Mouse (Mus musculus): ENCODE data around the gene Kmt2c. TPM values are rescaled to one million over a fixed set of nuclear protein-coding genes. Genes with fewer than 3 reads are reported as not detected.

Kmt2c gene
- total and polyA plus RNA-seq, 3 experiments: 6.7 to 14.6 (median 12.7) TPM

GRCm38 (mm10) chr5:25499423-25500398, 1.1 kb upstream of the Kmt2c start:
- Histone ChIP-seq H3K36me3 (replicated peaks in 1 of 2; ENCODE audit: control insufficient read depth in 1 of 2, insufficient read depth in 1 of 2, low read length in 1 of 2) (no peaks in the 10 kb centered on the region), H3K79me2 (replicated peaks; ENCODE audit: control insufficient read depth, extremely low read depth, insufficient read depth, poor library complexity, severe bottlenecking) (peaks cover 15% of the 10 kb centered on the region), H3K27me3 (replicated peaks) (no peaks in the 10 kb centered on the region), H3K4me2 (ENCODE audit: insufficient read depth, low read depth, poor library complexity, severe bottlenecking) (peak overlapping the region; percentile 72; the same call in 1 of the 2 replicates), H3K27ac (ENCODE audit: insufficient read depth, low read depth) (peak overlapping the region; percentile 95), H3K4me1 (ENCODE audit: control insufficient read depth in 1 of 2, insufficient read depth in 2 of 2) (peaks cover 0 to 9% of the 10 kb centered on the region in 2 experiments; a peak in 1 of 4 replicates), H3K9me3 (replicated peaks; ENCODE audit: low read length) (no peaks in the 10 kb centered on the region), H3K4me3 (replicated peaks in 1 of 3; ENCODE audit: low read depth in 2 of 3, low read length in 2 of 3, poor library complexity in 1 of 3) (peak overlapping the region; percentile 77 to 87 (median 81)), H3K9ac (ENCODE audit: insufficient read depth, low read depth) (peak overlapping the region; percentile 57)
- in situ Hi-C loops (cut with MboI; ENCODE audit: low pct_ligation_motif_present, low pct_unique_long_range_greater_than_20kb, low sequenced_read_pairs): no loop called here
- DNase-seq (ENCODE audit: extremely low read depth): peak; percentile 91
- TF ChIP-seq CTCF (conservative IDR thresholded peaks at IDR 0.05 in 1 of 2, IDR thresholded peaks at IDR 0.05 in 1 of 2; ENCODE audit: low read depth in 2 of 2, low read length in 2 of 2): no peak
- TF ChIP-seq POLR2A (IDR thresholded peaks at IDR 0.05; ENCODE audit: low read depth, low read length): peak; percentile 62; the same call in 1 of the 2 replicates
- no peak for TF ChIP-seq PAX5 (IDR thresholded peaks at IDR 0.05; ENCODE audit: low read length)
- TF ChIP-seq EP300 (IDR thresholded peaks at IDR 0.05; ENCODE audit: low read length): no peak
- no peak for TF ChIP-seq POLR2AphosphoS2 (IDR thresholded peaks at IDR 0.05; ENCODE audit: low read depth, low read length)
- TF ChIP-seq USF1 (IDR thresholded peaks at IDR 0.05; ENCODE audit: low read depth, low read length): no peak
- peak; percentile 62; the same call in 1 of the 2 replicates for TF ChIP-seq MYC (IDR thresholded peaks at IDR 0.05; ENCODE audit: low read depth, low read length)
- TF ChIP-seq CHD2 (IDR thresholded peaks at IDR 0.05; ENCODE audit: low read length): peak; percentile 96
- 0 out of 2 replicates have a peak, but pooled peaks have one; percentile 47 for TF ChIP-seq KAT2A (IDR thresholded peaks at IDR 0.05; ENCODE audit: insufficient replicate concordance, low read length)
- TF ChIP-seq ZMIZ1 (IDR thresholded peaks at IDR 0.05; ENCODE audit: low read depth, low read length): peak; percentile 77; the same call in 1 of the 2 replicates
- no peak for TF ChIP-seq TBP (conservative IDR thresholded peaks at IDR 0.05; ENCODE audit: low read depth, low read length)
- TF ChIP-seq MAFK (IDR thresholded peaks at IDR 0.05; ENCODE audit: insufficient replicate concordance, low read length): no peak
- peak; percentile 82 for TF ChIP-seq TCF12 (IDR thresholded peaks at IDR 0.05; ENCODE audit: low read depth, low read length)
- peak; percentile 77 for TF ChIP-seq ETS1 (conservative IDR thresholded peaks at IDR 0.05; ENCODE audit: low read depth, low read length)
- TF ChIP-seq CHD1 (IDR thresholded peaks at IDR 0.05; ENCODE audit: low read depth, low read length): no peak
- TF ChIP-seq USF2 (conservative IDR thresholded peaks at IDR 0.05; ENCODE audit: low read depth, low read length): no peak
- TF ChIP-seq ZNF384 (IDR thresholded peaks at IDR 0.05; ENCODE audit: low read depth, low read length): peak; percentile 62
- no peak for TF ChIP-seq SMC3 (IDR thresholded peaks at IDR 0.05; ENCODE audit: low read depth, low read length)
- peak; percentile 27; the same call in 1 of the 2 replicates for TF ChIP-seq UBTF (IDR thresholded peaks at IDR 0.05; ENCODE audit: low read depth, low read length)
- TF ChIP-seq SIN3A (IDR thresholded peaks at IDR 0.05; ENCODE audit: low read length): peak; percentile 98
- TF ChIP-seq MAZ (IDR thresholded peaks at IDR 0.05; ENCODE audit: low read depth, low read length): peak; percentile 86
- TF ChIP-seq BHLHE40 (IDR thresholded peaks at IDR 0.05; ENCODE audit: low read depth, low read length): peak; percentile 98
- TF ChIP-seq MXI1 (IDR thresholded peaks at IDR 0.05; ENCODE audit: low read depth, low read length): peak; percentile 95
- TF ChIP-seq NRF1 (IDR thresholded peaks at IDR 0.05; ENCODE audit: low read depth, low read length): peak; percentile 93
- 0 out of 2 replicates have a peak, but pooled peaks have one; percentile 79 for TF ChIP-seq RCOR1 (conservative IDR thresholded peaks at IDR 0.05; ENCODE audit: low read depth, low read length)
- TF ChIP-seq MAX (IDR thresholded peaks at IDR 0.05; ENCODE audit: low read length): peak; percentile 87
- TF ChIP-seq E2F4 (IDR thresholded peaks at IDR 0.05; ENCODE audit: insufficient replicate concordance, low read depth, low read length): no peak
- TF ChIP-seq ZC3H11A (IDR thresholded peaks at IDR 0.05; ENCODE audit: low read depth, low read length): no peak
- TF ChIP-seq NELFE (IDR thresholded peaks at IDR 0.05; ENCODE audit: low read depth, low read length): peak; percentile 65
- TF ChIP-seq ZKSCAN1 (IDR thresholded peaks at IDR 0.05; ENCODE audit: borderline replicate concordance, low read depth, low read length): no peak
- no peak for TF ChIP-seq GABPA (IDR thresholded peaks at IDR 0.05; ENCODE audit: insufficient replicate concordance, low read depth, low read length)
- peak; percentile 74 for TF ChIP-seq IRF4 (IDR thresholded peaks at IDR 0.05; ENCODE audit: low read depth, low read length)
- no peak for TF ChIP-seq JUN (IDR thresholded peaks at IDR 0.05; ENCODE audit: insufficient read depth, low read depth, low read length)
- peak; percentile 90 for TF ChIP-seq MEF2A (IDR thresholded peaks at IDR 0.05; ENCODE audit: borderline replicate concordance, low read depth, low read length)
- TF ChIP-seq HCFC1 (IDR thresholded peaks at IDR 0.05; ENCODE audit: low read depth, low read length): peak; percentile 76
- TF ChIP-seq RAD21 (IDR thresholded peaks at IDR 0.05; ENCODE audit: low read depth, low read length): no peak
- peak; percentile 58 for TF ChIP-seq ELF1 (IDR thresholded peaks at IDR 0.05; ENCODE audit: low read depth, low read length)
- no peak for TF ChIP-seq JUND (conservative IDR thresholded peaks at IDR 0.05; ENCODE audit: low read depth, low read length)
- dilution Hi-C loops (cut with MboI; ENCODE audit: extremely low pct_ligation_motif_present, extremely low pct_unique_long_range_greater_than_20kb, low sequenced_read_pairs): no loop called here
